Mouse (Mus musculus) heart, adult 2 months (tissue): Measurements from ENCODE around the gene Fau.

Source experiments
- CTCF ChIP-seq: fragments of 200-600 bp; IDR thresholded peaks from 2 replicates; pipeline ENCODE4 v1.8.1; 2022; ENCODE audit warnings: antibody characterized with exemption, mild to moderate bottlenecking, moderate library complexity
- EP300 ChIP-seq: fragments of 200-500 bp; IDR thresholded peaks from 2 replicates; pipeline ENCODE4 v1.6.1; 2011; ENCODE audit warnings: low read depth, low read length, control low read depth; ENCODE audit not compliant: insufficient read depth

DNA sequence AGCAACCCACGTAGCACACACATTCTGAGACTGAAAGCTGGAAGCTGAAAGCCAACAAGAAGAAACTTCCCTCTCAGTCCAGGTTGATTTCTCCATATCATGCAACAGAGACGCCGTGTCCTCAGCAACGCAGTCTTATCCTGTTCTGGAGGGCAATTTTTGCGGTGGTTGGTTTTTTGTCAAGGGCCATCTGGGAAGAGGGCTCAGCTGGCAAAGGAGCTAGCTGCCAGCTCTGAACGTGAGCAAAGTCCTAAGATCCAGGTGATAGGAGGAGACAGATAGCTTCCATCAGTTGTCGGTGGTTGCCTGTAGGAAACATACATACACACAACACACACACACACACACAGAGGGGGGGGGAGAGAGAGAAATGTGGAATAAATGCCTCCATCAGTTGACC is 19.3 kb upstream of the Fau start:
- no peak for TF ChIP-seq CTCF
- no peak for TF ChIP-seq EP300
